Mouse (Mus musculus): Measurements from ENCODE around the gene Tagln2. TPM values are rescaled to one million over a fixed set of nuclear protein-coding genes. Genes with fewer than 3 reads are reported as not detected.

Tagln2 gene
- 41.1 and 43.4 TPM in 2 replicates for polyA plus RNA-seq (2014; fragmentation: Nextera tagmentation; extraction: Ambion mirVana)

DNA sequence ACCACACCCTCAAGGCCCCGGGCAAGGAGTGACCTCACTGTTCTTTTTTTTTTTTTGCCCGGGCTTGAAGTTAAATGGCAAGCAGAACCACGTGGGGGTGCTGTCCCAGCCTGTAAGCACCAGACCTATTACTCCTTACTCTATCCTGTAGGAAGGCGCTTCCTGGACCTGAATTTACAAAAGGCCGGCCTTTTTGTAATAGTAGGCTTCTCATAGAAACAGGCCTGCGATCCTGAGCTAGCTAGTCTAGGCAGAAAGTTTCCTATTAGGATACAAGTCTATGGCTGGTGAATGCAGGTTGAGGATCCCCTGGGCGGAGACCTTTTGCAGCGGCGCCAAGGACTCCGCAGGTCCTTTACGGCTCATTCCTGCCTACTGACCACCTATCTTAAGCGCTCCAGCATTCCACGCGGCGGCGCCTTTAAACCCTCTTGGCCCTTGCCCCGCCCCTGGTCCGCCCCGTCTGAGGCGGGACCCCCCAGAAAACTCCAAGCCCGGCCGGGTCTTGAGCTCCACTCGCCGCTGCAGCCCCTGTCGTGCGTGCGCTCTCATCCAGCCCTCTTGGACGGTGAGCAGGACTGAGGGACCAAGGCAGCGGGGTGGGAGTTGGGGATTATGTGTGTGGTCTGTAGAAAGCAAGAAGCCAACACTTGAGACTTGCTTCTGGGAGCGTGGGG is at the start of gene Tagln2:
Gene Tagln2, plus strand, starts transcription at position 283 of the 677 bp plus-strand sequence.
- peak; percentile 46 for ATAC-seq (ENCODE audit: low FRiP score)
- Histone ChIP-seq H3K4me3 (ENCODE audit: low read depth, low read length) (peak within 1 kb of the TSS; percentile 24), H3K4me1 (replicated peaks; ENCODE audit: control insufficient read depth, insufficient read depth, low read length) (peaks cover 13% of the 10 kb centered on the region), H3K27ac (ENCODE audit: low read depth, low read length) (no peak within 1 kb of the TSS), H3K4me2 (replicated peaks; ENCODE audit: low read depth, low read length) (peak within 1 kb of the TSS; percentile 64), H3K27me3 (ENCODE audit: control insufficient read depth, insufficient read depth, low read length) (peaks cover 18% of the 10 kb centered on the region), H3K9me3 (ENCODE audit: control insufficient read depth, low read length) (no peaks in the 10 kb centered on the region), H3K36me3 (ENCODE audit: control insufficient read depth, insufficient read depth, low read length) (peaks cover 12% of the 10 kb centered on the region; the same call in 1 of the 2 replicates), H3K9ac (ENCODE audit: low read depth, low read length) (peak within 1 kb of the TSS; percentile 50)
- 3% methylated on average over 30 of the region's 30 CpGs for WGBS
- DNase-seq (ENCODE audit: low spot score) = peak; percentile 72

- Histone ChIP-seq H3K36me3 (ENCODE audit: control insufficient read depth, insufficient read depth, low read length) (no peaks in the 10 kb centered on the region), H3K4me2 (replicated peaks; ENCODE audit: low read depth, low read length) (no peak overlapping the region), H3K4me3 (ENCODE audit: low read depth, low read length) (no peak overlapping the region), H3K9me3 (ENCODE audit: control insufficient read depth, low read length) (no peaks in the 10 kb centered on the region), H3K4me1 (replicated peaks; ENCODE audit: control insufficient read depth, insufficient read depth, low read length) (no peaks in the 10 kb centered on the region), H3K27ac (ENCODE audit: low read depth, low read length) (no peak overlapping the region), H3K9ac (ENCODE audit: low read depth, low read length) (no peak overlapping the region), H3K27me3 (ENCODE audit: control insufficient read depth, insufficient read depth, low read length) (no peaks in the 10 kb centered on the region)
- DNase-seq (ENCODE audit: low spot score) (no peak), ATAC-seq (ENCODE audit: low FRiP score) (no peak)
- 32% methylated on average over 2 of the region's 2 CpGs for WGBS
Observed at GRCm38 (mm10) chr1:172450226-172450625, 49.6 kb upstream of the Tagln2 start.

DNA sequence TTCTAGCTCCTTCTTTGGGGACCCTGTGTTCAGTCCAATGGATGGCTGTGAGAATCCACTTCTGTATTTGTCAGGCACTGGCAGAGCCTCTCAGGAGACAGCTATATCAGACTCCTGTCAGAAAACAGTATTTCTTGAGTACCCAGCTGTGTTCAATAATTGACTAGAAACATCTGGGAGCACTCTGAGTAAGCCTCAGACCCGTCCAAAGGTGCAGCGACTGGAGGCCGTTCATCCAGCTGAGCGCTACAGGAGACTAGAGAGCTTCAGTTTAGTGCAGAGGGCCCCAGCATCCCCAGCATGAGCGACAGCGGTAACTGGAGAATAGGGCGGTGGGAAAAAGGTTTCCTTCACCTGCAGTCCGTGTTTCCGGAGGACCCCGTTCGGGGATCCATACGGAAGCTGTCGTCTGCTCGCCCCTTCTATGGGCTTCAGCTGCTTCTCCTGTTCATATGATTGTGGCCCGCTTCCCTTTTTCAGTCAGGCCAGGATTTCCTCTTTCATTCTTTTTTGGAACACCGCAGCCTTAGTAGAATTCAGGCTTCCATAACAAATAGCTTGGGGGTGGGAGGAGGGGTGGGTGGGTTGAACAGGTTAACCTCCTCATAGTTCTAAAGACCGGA is 48.9 kb upstream of the Tagln2 start:
- H3K4me1 ChIP-seq (replicated peaks; ENCODE audit: control insufficient read depth, insufficient read depth, low read length) = no peaks in the 10 kb centered on the region
- DNase-seq (ENCODE audit: low spot score) (peak; percentile 15), ATAC-seq (ENCODE audit: low FRiP score) (no peak)
- H3K4me2 ChIP-seq (replicated peaks; ENCODE audit: low read depth, low read length) = no peak overlapping the region
- H3K27ac ChIP-seq (ENCODE audit: low read depth, low read length) = no peak overlapping the region
- no peak overlapping the region for H3K4me3 ChIP-seq (ENCODE audit: low read depth, low read length)
- H3K9me3 ChIP-seq (ENCODE audit: control insufficient read depth, low read length) = no peaks in the 10 kb centered on the region
- H3K36me3 ChIP-seq (ENCODE audit: control insufficient read depth, insufficient read depth, low read length) = no peaks in the 10 kb centered on the region
- H3K27me3 ChIP-seq (ENCODE audit: control insufficient read depth, insufficient read depth, low read length) = no peaks in the 10 kb centered on the region
- H3K9ac ChIP-seq (ENCODE audit: low read depth, low read length) = no peak overlapping the region
- 36% methylated on average over 17 of the region's 17 CpGs for WGBS

GRCm38 (mm10) chr1:172452911-172453310 is 46.9 kb upstream of the Tagln2 start:
- no peak overlapping the region for H3K4me2 ChIP-seq (replicated peaks; ENCODE audit: low read depth, low read length)
- WGBS = 84% methylated on average over 2 of the region's 2 CpGs
- H3K27ac ChIP-seq (ENCODE audit: low read depth, low read length) = no peak overlapping the region
- H3K4me3 ChIP-seq (ENCODE audit: low read depth, low read length) = no peak overlapping the region
- H3K27me3 ChIP-seq (ENCODE audit: control insufficient read depth, insufficient read depth, low read length) = no peaks in the 10 kb centered on the region
- no peaks in the 10 kb centered on the region for H3K9me3 ChIP-seq (ENCODE audit: control insufficient read depth, low read length)
- DNase-seq (ENCODE audit: low spot score) (no peak), ATAC-seq (ENCODE audit: low FRiP score) (no peak)
- H3K4me1 ChIP-seq (replicated peaks; ENCODE audit: control insufficient read depth, insufficient read depth, low read length) = no peaks in the 10 kb centered on the region
- H3K9ac ChIP-seq (ENCODE audit: low read depth, low read length) = no peak overlapping the region
- H3K36me3 ChIP-seq (ENCODE audit: control insufficient read depth, insufficient read depth, low read length) = no peaks in the 10 kb centered on the region

- Histone ChIP-seq H3K4me2 (replicated peaks; ENCODE audit: low read depth, low read length) (no peak overlapping the region), H3K36me3 (ENCODE audit: control insufficient read depth, insufficient read depth, low read length) (no peaks in the 10 kb centered on the region), H3K4me1 (replicated peaks; ENCODE audit: control insufficient read depth, insufficient read depth, low read length) (no peaks in the 10 kb centered on the region), H3K4me3 (ENCODE audit: low read depth, low read length) (no peak overlapping the region), H3K9ac (ENCODE audit: low read depth, low read length) (no peak overlapping the region), H3K27me3 (ENCODE audit: control insufficient read depth, insufficient read depth, low read length) (no peaks in the 10 kb centered on the region), H3K9me3 (ENCODE audit: control insufficient read depth, low read length) (no peaks in the 10 kb centered on the region), H3K27ac (ENCODE audit: low read depth, low read length) (no peak overlapping the region)
- no peak for ATAC-seq (ENCODE audit: low FRiP score)
- 86% methylated on average over 2 of the region's 2 CpGs for WGBS
- DNase-seq (ENCODE audit: low spot score) = no peak
Observed at GRCm38 (mm10) chr1:172453810-172454209, 46.0 kb upstream of the Tagln2 start.

DNA sequence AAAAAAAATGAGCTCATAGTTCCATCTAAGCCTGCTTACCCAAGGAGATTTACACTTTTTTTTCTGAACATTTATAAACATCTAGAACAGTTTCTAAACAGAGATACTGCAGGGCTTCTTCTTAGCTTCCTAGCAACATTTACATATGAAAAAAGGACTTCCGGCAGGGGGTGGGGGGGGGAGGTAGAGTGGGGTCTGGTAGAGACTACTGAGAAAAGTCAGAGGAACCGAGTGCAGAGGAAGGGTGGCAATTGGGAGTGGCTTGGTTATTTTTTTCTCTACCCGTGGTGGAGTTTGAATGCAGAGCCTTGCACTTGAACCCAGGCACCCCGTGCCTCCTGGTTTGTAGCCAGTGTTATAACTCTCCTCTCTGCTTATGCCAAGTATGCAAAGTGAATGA is 44.4 kb upstream of the Tagln2 start:
- WGBS = 16% methylated on average over 4 of the region's 4 CpGs
- Histone ChIP-seq H3K9ac (ENCODE audit: low read depth, low read length) (no peak overlapping the region), H3K4me2 (replicated peaks; ENCODE audit: low read depth, low read length) (no peak overlapping the region), H3K27ac (ENCODE audit: low read depth, low read length) (no peak overlapping the region), H3K4me3 (ENCODE audit: low read depth, low read length) (no peak overlapping the region), H3K9me3 (ENCODE audit: control insufficient read depth, low read length) (no peaks in the 10 kb centered on the region), H3K36me3 (ENCODE audit: control insufficient read depth, insufficient read depth, low read length) (no peaks in the 10 kb centered on the region), H3K27me3 (ENCODE audit: control insufficient read depth, insufficient read depth, low read length) (no peaks in the 10 kb centered on the region), H3K4me1 (replicated peaks; ENCODE audit: control insufficient read depth, insufficient read depth, low read length) (no peaks in the 10 kb centered on the region)
- ATAC-seq (ENCODE audit: low FRiP score) (no peak), DNase-seq (ENCODE audit: low spot score) (no peak)

GRCm38 (mm10) chr1:172456001-172456677 is 43.7 kb upstream of the Tagln2 start:
- Histone ChIP-seq H3K36me3 (ENCODE audit: control insufficient read depth, insufficient read depth, low read length) (no peaks in the 10 kb centered on the region), H3K27me3 (ENCODE audit: control insufficient read depth, insufficient read depth, low read length) (no peaks in the 10 kb centered on the region), H3K4me3 (ENCODE audit: low read depth, low read length) (no peak overlapping the region), H3K27ac (ENCODE audit: low read depth, low read length) (no peak overlapping the region), H3K9ac (ENCODE audit: low read depth, low read length) (no peak overlapping the region), H3K9me3 (ENCODE audit: control insufficient read depth, low read length) (no peaks in the 10 kb centered on the region), H3K4me1 (replicated peaks; ENCODE audit: control insufficient read depth, insufficient read depth, low read length) (no peaks in the 10 kb centered on the region), H3K4me2 (replicated peaks; ENCODE audit: low read depth, low read length) (no peak overlapping the region)
- DNase-seq (ENCODE audit: low spot score) (no peak), ATAC-seq (ENCODE audit: low FRiP score) (no peak)
- 64% methylated on average over 7 of the region's 7 CpGs for WGBS

- Histone ChIP-seq H3K36me3 (ENCODE audit: control insufficient read depth, insufficient read depth, low read length) (no peaks in the 10 kb centered on the region), H3K27ac (ENCODE audit: low read depth, low read length) (no peak overlapping the region), H3K4me2 (replicated peaks; ENCODE audit: low read depth, low read length) (no peak overlapping the region), H3K4me3 (ENCODE audit: low read depth, low read length) (no peak overlapping the region), H3K9me3 (ENCODE audit: control insufficient read depth, low read length) (no peaks in the 10 kb centered on the region), H3K9ac (ENCODE audit: low read depth, low read length) (no peak overlapping the region), H3K27me3 (ENCODE audit: control insufficient read depth, insufficient read depth, low read length) (no peaks in the 10 kb centered on the region), H3K4me1 (replicated peaks; ENCODE audit: control insufficient read depth, insufficient read depth, low read length) (no peaks in the 10 kb centered on the region)
- no peak for DNase-seq (ENCODE audit: low spot score)
- no peak for ATAC-seq (ENCODE audit: low FRiP score)
- WGBS = 85% methylated on average over 3 of the region's 3 CpGs
Observed at GRCm38 (mm10) chr1:172457196-172457595, 42.7 kb upstream of the Tagln2 start.
